Mouse (Mus musculus) MN1 (cell line): ENCODE measurements around the gene Fbxw22.
"Not testable (repeated sequence)": the region's sequence is repeated elsewhere in the genome, so short reads cannot be mapped to it uniquely, and the experiment has no call there.

Source experiments
- DNase-seq: peaks from one replicate; pipeline ENCODE4 v3.0.0-alpha.2; 2016; ENCODE audit warnings: low spot score

Gene Fbxw22

DNA sequence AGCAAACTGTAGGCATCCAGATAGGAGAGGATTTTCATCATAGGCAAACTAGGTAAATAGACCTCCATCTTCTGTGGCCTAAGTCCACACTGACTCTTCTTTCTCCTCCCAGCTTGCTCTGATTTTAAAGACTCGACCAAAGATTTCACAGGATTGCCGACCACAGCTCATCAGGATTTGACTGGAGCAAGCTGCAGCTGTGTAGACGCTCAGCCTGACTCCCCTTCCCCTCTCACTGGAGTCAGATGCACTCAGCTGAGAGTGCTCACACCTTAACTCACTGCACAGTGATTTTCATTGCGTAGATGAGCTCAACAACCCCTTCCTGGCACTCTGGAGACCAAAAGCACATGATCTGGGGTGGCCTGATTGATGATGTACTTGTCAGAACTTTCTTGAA, at the start of gene Fbxw22:
Gene Fbxw22, minus strand, starts transcription at position 101 of the 400 bp plus-strand sequence.
- DNase-seq, result not testable (repeated sequence)

DNA sequence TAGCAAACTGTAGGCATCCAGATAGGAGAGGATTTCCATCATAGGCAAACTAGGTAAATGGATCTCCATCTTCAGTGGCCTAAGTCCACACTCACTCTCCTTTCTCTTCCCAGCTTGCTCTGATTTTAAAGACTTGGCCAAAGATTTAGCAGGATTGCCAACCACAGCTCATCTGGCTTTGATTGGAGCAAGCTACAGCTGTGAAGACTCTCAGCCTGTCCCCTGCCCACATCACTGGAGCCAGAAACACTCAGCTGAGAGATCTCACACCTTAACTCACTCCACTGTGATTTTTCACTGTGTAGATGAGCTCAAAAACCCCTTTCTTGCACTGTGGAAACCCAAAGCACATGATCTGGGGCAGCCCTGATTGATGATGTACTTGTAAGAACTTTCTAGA, 44.9 kb upstream of the Fbxw22 start, which contains the start of gene Fbxw16:
Gene Fbxw16, minus strand, starts transcription at position 101 of the 400 bp plus-strand sequence.
- no peak for DNase-seq

DNA sequence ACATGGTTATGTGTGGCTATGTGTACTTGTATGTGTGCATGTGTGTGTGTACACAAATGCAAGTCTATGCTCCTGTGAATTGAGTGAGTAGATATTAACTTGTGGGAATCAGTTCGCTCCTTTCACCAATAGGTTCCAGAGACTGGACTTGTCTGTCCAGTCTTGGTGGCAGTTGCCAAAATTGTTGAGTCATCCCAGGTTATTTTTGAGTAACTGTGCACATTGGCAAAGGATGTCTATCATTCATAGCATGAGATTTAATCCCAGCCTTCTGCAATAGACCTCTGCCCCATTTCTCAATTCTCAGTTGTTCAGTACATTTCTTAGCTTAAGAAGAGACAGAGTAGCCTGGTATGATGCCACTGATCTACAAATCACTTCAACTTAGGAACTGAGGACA, 28.9 kb upstream of the Fbxw22 start:
- DNase-seq, result no peak

DNA sequence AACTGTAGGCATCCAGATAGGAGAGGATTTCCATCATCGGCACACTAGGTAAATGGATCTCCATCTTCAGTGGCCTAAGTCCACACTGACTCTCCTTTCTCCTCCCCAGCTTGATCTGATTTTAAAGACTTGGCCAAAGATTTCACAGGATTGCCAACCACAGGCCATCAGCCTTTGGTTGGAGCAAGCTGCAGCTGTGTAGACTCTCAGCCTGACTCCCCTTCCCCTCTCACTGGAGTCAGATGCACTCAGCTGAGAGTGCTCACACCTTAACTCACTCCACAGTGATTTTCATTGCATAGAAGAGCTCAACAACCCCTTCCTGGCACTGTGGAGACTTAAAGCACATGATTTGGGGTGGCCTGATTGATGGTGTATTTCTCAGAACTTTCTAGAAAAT, 64.5 kb downstream of the Fbxw22 start, which contains the start of gene Fbxw28:
Gene Fbxw28, minus strand, starts transcription at position 101 of the 400 bp plus-strand sequence.
- DNase-seq, result not testable (repeated sequence)
